Mouse (Mus musculus) embryonic facial prominence, embryonic 14.5 days (tissue): ENCODE data around the gene Tctex1d4. TPM values are rescaled to one million over a fixed set of nuclear protein-coding genes. Genes with fewer than 3 reads are reported as not detected.

Experiments used
- ATAC-seq: fragments of 200-750 bp; cut with Nextera tagmentation; 2 replicates; pipeline ENCODE4 v1.8.0; 2017; ENCODE audit warnings: low read depth, moderate number of reproducible peaks, moderate TSS enrichment
- DNase-seq: peaks from one replicate; pipeline ENCODE4 v3.0.0-alpha.2; 2015; ENCODE audit warnings: low spot score
- H3K27ac ChIP-seq: fragments of 300-500 bp; sonication (generic); replicated peaks from 2 replicates; pipeline ENCODE4 v1.5.1; 2014; ENCODE audit warnings: low read depth, mild to moderate bottlenecking, low read length, moderate library complexity
- H3K27me3 ChIP-seq: fragments of 300-500 bp; sonication (generic); replicated peaks from 2 replicates; pipeline ENCODE4 v1.6.1; 2014; ENCODE audit warnings: low read length; ENCODE audit not compliant: control insufficient read depth, insufficient read depth
- H3K36me3 ChIP-seq: fragments of 300-500 bp; sonication (generic); 2 replicates; pipeline ENCODE4 v1.6.1; 2014; ENCODE audit warnings: low read length, mixed read lengths; ENCODE audit not compliant: control insufficient read depth, insufficient read depth
- H3K4me1 ChIP-seq: fragments of 300-500 bp; sonication (generic); 2 replicates; pipeline ENCODE4 v1.6.1; 2014; ENCODE audit warnings: antibody characterized with exemption, low read length; ENCODE audit not compliant: control insufficient read depth, insufficient read depth
- H3K4me2 ChIP-seq: fragments of 300-500 bp; sonication (generic); 2 replicates; pipeline ENCODE4 v1.6.1; 2014; ENCODE audit warnings: low read depth, mild to moderate bottlenecking, low read length, moderate library complexity, mixed read lengths
- H3K4me3 ChIP-seq: fragments of 300-500 bp; sonication (generic); 2 replicates; pipeline ENCODE4 v1.5.1; 2014; ENCODE audit warnings: low read depth, mild to moderate bottlenecking, low read length
- H3K9ac ChIP-seq: fragments of 300-500 bp; sonication (generic); 2 replicates; pipeline ENCODE4 v1.6.1; 2014; ENCODE audit warnings: low read depth, mild to moderate bottlenecking, low read length, moderate library complexity, mixed read lengths
- H3K9me3 ChIP-seq: fragments of 300-500 bp; sonication (generic); 2 replicates; pipeline ENCODE4 v1.6.1; 2016; ENCODE audit warnings: low read length; ENCODE audit not compliant: control insufficient read depth
- WGBS: fragments of 180-500 bp; shearing (Covaris S2); extraction: QIAGEN DNeasy Blood & Tissue Kit; methylation state at CpG from one replicate; pipeline ENCODE4 v1.1.7; 2014; 5-methylcytosine and 5-hydroxymethylcytosine counted together
- polyA plus RNA-seq: library from polyadenylated mRNA; unstranded; fragments of >200 nt; fragmentation: Nextera tagmentation; extraction: Ambion mirVana; gene quantifications from 2 replicates; pipeline ENCODE4 v1.2.1, GENCODE M21; 2014

The Tctex1d4 gene
- polyA plus RNA-seq, 1 experiment from 2014 or later = 0.84 TPM

DNA sequence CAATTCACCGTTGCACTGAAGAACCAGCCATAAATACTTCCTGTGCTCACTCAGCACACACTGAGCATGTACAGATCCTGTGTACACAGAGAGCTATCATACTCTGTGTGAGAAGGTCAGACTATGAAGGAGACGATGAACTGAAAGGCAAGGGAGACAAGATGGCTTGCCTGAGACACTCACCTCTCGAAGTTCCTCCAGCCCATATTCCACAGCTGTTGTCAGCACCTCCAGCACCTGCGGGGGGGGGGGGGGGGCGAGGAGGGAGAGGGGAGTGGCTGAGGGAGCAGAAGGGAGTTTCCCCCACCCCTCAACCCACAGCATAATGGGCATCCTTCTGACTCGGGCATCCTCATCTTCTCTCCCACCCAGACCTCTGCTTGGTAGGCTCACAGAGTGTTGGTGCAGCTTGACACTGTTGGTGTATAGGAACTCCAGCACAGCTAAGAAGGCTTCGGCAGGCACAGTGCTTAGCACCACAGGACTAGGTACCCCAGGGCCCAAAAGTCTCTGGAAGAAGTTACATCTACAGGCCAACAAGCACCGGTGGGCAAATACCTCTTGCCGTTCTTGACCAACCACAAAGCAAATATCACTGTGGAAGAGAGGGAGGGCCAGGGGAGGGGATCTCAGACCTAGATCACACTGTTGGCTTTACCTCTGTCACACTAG, 2.9 kb upstream of the Tctex1d4 start:
- no peak for DNase-seq
- H3K4me2 ChIP-seq = no peak overlapping the region
- no peaks in the 10 kb centered on the region for H3K27me3 ChIP-seq
- H3K4me3 ChIP-seq = no peak overlapping the region
- 79% methylated on average over 7 of the region's 9 CpGs for WGBS
- no peaks in the 10 kb centered on the region for H3K9me3 ChIP-seq
- no peak for ATAC-seq
- H3K27ac ChIP-seq = no peak overlapping the region
- H3K36me3 ChIP-seq = no peaks in the 10 kb centered on the region; the same call in 1 of the 2 replicates
- no peak overlapping the region for H3K9ac ChIP-seq
- peaks cover 26% of the 10 kb centered on the region for H3K4me1 ChIP-seq

GRCm38 (mm10) chr4:117124218-117124517, 2.4 kb upstream of the Tctex1d4 start:
- Histone ChIP-seq H3K9me3 (no peaks in the 10 kb centered on the region), H3K36me3 (no peaks in the 10 kb centered on the region; the same call in 1 of the 2 replicates), H3K4me3 (no peak overlapping the region), H3K9ac (no peak overlapping the region), H3K4me1 (peaks cover 26% of the 10 kb centered on the region), H3K27me3 (no peaks in the 10 kb centered on the region), H3K4me2 (no peak overlapping the region), H3K27ac (no peak overlapping the region)
- ATAC-seq = no peak
- no peak for DNase-seq
- 70% methylated on average over 3 of the region's 3 CpGs for WGBS

- DNase-seq (no peak), ATAC-seq (no peak)
- peaks cover 24% of the 10 kb centered on the region for H3K4me1 ChIP-seq
- H3K9me3 ChIP-seq = no peaks in the 10 kb centered on the region
- peak overlapping the region; percentile 33 for H3K4me2 ChIP-seq
- H3K27ac ChIP-seq = peak overlapping the region; percentile 88
- H3K27me3 ChIP-seq = no peaks in the 10 kb centered on the region
- WGBS = 59% methylated on average over 14 of the region's 14 CpGs
- peak overlapping the region; percentile 52 for H3K9ac ChIP-seq
- H3K4me3 ChIP-seq = no peak overlapping the region
- H3K36me3 ChIP-seq = peaks cover under 1% of the 10 kb centered on the region; the same call in 1 of the 2 replicates
Measured at GRCm38 (mm10) chr4:117124518-117125347, 1.9 kb upstream of the Tctex1d4 start.

DNA sequence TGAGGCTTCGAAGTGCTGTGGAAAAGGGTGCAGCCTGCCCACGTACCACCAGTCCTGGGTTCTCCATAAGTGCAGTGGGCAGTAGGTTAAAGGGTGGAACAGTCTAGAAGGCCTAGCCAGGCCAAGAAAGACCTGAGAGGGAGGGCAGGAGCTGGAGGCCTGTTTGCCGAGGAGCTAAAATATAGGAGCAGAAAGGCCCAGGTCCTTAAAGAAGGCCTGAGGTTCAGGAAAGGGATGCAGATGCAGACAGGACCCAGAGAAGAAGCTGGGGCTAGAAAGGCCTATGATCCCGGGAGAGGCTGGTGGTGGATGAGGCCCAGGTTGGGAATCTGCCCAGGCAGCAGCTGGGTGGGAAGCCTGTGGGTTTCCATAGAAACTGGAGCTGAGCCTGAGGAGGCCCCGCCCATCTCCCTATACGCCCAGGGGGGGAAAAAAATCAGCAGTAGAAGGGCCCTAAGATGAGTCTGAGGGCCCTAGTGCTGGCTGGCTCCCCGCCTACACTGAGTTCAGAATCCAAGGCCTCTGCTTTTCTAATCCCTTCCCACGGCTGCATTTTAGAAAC, 1.2 kb upstream of the Tctex1d4 start, which contains the start of gene Btbd19:
Btbd19 (minus strand) TSS at position 378 of the 562 bp plus-strand sequence.
- H3K27ac ChIP-seq = peak within 1 kb of the TSS; percentile 88
- peak within 1 kb of the TSS; percentile 33 for H3K4me2 ChIP-seq
- ATAC-seq (peak; percentile 48), DNase-seq (peak; percentile 93)
- no peaks in the 10 kb centered on the region for H3K9me3 ChIP-seq
- H3K27me3 ChIP-seq = no peaks in the 10 kb centered on the region
- WGBS = 28% methylated on average over 8 of the region's 8 CpGs
- H3K36me3 ChIP-seq = peaks cover 5% of the 10 kb centered on the region
- H3K9ac ChIP-seq = peak within 1 kb of the TSS; percentile 52
- H3K4me1 ChIP-seq = peaks cover 21% of the 10 kb centered on the region
- H3K4me3 ChIP-seq = no peak within 1 kb of the TSS

- no peak overlapping the region for H3K4me2 ChIP-seq
- WGBS = 40% methylated on average over 14 of the region's 15 CpGs
- peak overlapping the region; percentile 88 for H3K27ac ChIP-seq
- no peaks in the 10 kb centered on the region for H3K27me3 ChIP-seq
- H3K9ac ChIP-seq = 0 out of 2 replicates have a peak overlapping the region, but pooled peaks have one; percentile 52
- H3K36me3 ChIP-seq = peaks cover 8% of the 10 kb centered on the region
- H3K9me3 ChIP-seq = no peaks in the 10 kb centered on the region
- peaks cover 21% of the 10 kb centered on the region for H3K4me1 ChIP-seq
- DNase-seq (peak; percentile 88), ATAC-seq (peak; percentile 68)
- H3K4me3 ChIP-seq = no peak overlapping the region
Measured at GRCm38 (mm10) chr4:117125910-117126674, 502 bp upstream of the Tctex1d4 start.

DNA sequence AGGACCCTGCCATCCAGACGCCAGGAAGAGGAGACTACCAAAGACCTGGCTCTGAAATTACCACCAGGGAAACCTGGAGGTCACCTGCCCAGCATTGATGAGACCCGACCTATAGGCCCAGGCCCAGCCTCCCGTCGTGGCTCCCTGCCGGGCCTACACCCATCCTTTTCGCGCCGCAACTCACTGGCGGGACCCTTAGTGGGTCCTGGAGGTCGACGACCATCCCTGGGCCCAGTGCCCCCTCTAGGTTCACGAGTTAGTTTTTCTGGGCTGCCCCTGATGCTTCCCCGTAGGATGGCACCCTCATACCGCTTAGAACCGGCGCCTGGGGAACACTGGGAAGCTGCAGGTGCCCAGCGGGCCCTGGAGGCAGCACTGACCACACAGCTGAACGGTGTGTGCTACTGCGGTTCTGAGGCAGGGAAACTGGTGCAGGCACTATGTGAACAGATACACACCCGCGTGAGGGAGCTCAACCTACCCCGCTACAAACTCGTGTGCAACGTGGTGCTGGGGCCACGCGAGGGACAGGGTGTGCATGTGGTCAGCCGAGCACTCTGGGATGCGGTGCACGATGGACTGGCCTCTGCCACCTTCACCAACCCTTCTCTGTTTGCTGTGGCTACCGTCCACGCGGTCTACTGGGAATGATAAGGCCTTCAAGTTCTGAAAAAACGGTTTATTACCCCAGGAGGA, 1.5 kb downstream of the Tctex1d4 start:
- H3K36me3 ChIP-seq = peaks cover 12% of the 10 kb centered on the region
- H3K4me1 ChIP-seq = peaks cover 24% of the 10 kb centered on the region
- DNase-seq (no peak), ATAC-seq (no peak)
- WGBS = 89% methylated on average over 33 of the region's 33 CpGs
- no peak overlapping the region for H3K4me3 ChIP-seq
- no peaks in the 10 kb centered on the region for H3K9me3 ChIP-seq
- H3K9ac ChIP-seq = no peak overlapping the region
- no peak overlapping the region for H3K27ac ChIP-seq
- H3K4me2 ChIP-seq = no peak overlapping the region
- peaks cover 16% of the 10 kb centered on the region for H3K27me3 ChIP-seq

- peaks cover 20% of the 10 kb centered on the region for H3K27me3 ChIP-seq
- no peak for ATAC-seq
- 77% methylated on average over 6 of the region's 6 CpGs for WGBS
Measured at GRCm38 (mm10) chr4:117130790-117131189, 4.2 kb downstream of the Tctex1d4 start.

DNA sequence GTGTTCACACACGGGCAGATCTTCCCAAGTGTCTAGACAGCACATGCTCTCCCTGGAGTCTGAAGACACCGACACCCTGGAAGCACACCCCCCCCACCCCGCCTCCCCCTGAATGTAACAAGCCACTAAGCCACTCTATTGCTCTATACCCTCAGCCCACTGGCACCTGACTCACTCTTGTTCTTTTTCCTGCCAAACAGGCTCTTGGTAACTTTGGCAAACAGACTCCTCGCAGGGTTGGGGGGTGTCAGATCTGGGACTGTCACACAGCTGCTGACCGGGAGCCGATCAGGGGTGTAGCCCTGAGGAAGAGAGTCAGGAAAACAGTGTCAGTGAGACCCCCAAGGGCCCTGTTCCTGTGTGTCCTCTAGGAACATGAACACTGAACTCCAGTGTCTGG, 4.6 kb downstream of the Tctex1d4 start:
- 72% methylated on average over 6 of the region's 6 CpGs for WGBS
- peaks cover 20% of the 10 kb centered on the region for H3K27me3 ChIP-seq
- peaks cover 12% of the 10 kb centered on the region for H3K36me3 ChIP-seq
- H3K27ac ChIP-seq = no peak overlapping the region
- H3K4me2 ChIP-seq = no peak overlapping the region
- no peak for ATAC-seq
- peaks cover 6% of the 10 kb centered on the region for H3K4me1 ChIP-seq
- no peaks in the 10 kb centered on the region for H3K9me3 ChIP-seq
- no peak overlapping the region for H3K9ac ChIP-seq
- no peak for DNase-seq
- H3K4me3 ChIP-seq = no peak overlapping the region

More at GRCm38 (mm10) chr4:117130790-117131189, 4.2 kb downstream of the Tctex1d4 start:
- no peak overlapping the region for H3K9ac ChIP-seq
- H3K4me1 ChIP-seq = peaks cover 11% of the 10 kb centered on the region
- H3K4me2 ChIP-seq = no peak overlapping the region
- peaks cover 12% of the 10 kb centered on the region for H3K36me3 ChIP-seq
- no peaks in the 10 kb centered on the region for H3K9me3 ChIP-seq
- no peak overlapping the region for H3K27ac ChIP-seq
- no peak overlapping the region for H3K4me3 ChIP-seq
- DNase-seq = no peak
